Comparison of ENCODE assay signal across 19 mouse cellular contexts in the genomic region with DNA sequence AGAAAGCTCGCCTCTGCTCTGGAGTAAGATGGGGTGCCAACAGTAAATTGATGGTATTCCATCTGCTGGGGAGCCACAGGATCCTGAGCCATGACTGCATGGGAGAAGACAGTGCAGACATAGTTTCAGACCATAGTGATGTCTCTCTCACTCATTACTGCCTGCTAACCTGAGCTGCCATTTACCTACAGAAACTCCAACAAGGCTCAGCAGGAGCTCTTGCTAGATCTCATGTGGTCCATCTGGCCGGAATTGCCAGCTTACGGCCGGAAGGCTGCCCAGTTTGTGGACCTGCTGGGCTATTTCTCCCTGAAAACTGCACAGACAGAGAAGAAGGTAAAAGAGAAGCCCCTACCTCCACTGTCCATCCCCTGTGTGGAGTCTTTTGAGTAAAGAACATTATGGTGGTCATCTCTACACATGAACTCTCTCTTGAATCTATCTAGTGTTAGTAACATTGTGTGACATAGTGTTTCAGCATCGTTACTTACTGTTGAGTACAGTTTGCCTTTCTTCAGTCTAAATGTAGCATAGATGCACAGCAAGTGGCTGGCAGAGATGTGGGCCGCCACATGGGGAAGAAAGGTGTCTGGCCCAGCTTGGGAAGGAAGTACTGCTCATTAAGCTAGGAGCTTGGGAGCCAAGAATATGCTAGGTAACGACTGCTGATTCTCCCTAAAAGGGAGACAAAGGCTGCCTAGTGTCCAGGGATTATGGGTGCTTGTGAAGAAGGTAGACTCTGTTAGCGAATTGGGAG.
DNase-seq lines count a peak whose midpoint lies in the region; ATAC-seq lines count a peak whose summit lies in the region.
"Had no signal": no experiment of that assay in that cellular context is flagged by ENCODE, and none has a peak within 500 bp of the region (broad histone marks: within the 10 kb centered on the region; RNA-seq: fewer than 3 reads in every experiment).

No protein-coding gene starts in this region.

- peak; percentile 56; the same call in 1 of the 2 replicates for ATAC-seq in cerebellum, adult (ENCODE audit: insufficient number of reproducible peaks, low FRiP score, low TSS enrichment)
- ATAC-seq: activated CD4-positive, CD25-positive, alpha-beta regulatory T cell, adult 4 months; forebrain, embryonic 16.5 days; hindbrain, embryonic 16.5 days; intestine, embryonic 15.5 days had no signal

- DNase-seq in cerebellum, postnatal 4 days (ENCODE audit: low spot score in 2 of 2), result no peak
- DNase-seq in cerebellum, adult 18-20 months, result peak; percentile 71 to 75
- DNase-seq in cerebellum, adult 9-10 months, result peak; percentile 83
- DNase-seq in cerebellum, postnatal 25 days, result peak; percentile 71 to 79
- DNase-seq in layer of hippocampus, postnatal 36 days, result no peak
- DNase-seq in ovary, postnatal 10 days (ENCODE audit: low spot score), result no peak
- DNase-seq in layer of hippocampus, postnatal 14 days (ENCODE audit: low spot score in 2 of 2), result no peak
- DNase-seq: adrenal gland, adult 8-10 months; adrenal gland, postnatal 25 days; embryo, embryonic 11 days; gastrocnemius, postnatal 10 days; gastrocnemius, postnatal 36 days; kidney, adult 11 months; kidney, adult 8-10 months had no signal

Comparison
In these comparisons a context has a peak if more than half of its experiments do, and no peak if none do; other contexts are left out.
1. DNase-seq: peak in cerebellum, adult 18-20 months (2 of 2), cerebellum, adult 9-10 months (single experiment) and cerebellum, postnatal 25 days (2 of 2); none in cerebellum, postnatal 4 days (0 of 2), layer of hippocampus, postnatal 36 days (0 of 2), ovary, postnatal 10 days (single experiment) and layer of hippocampus, postnatal 14 days (0 of 2).